Mouse (Mus musculus) kidney, adult 2 months (tissue): ENCODE data around the gene Gnaq. TPM values are rescaled to one million over a fixed set of nuclear protein-coding genes. Genes with fewer than 3 reads are reported as not detected.

Source experiments
- DNase-seq: peaks from one replicate; pipeline ENCODE4 v3.0.0; 2021
- H3K27ac ChIP-seq: fragments of 200-500 bp; 2 replicates; pipeline ENCODE4 v1.5.1; 2012; ENCODE audit warnings: low read depth, low read length, control low read depth, inconsistent platforms; ENCODE audit not compliant: insufficient read depth
- H3K27me3 ChIP-seq: fragments of 200-500 bp; replicated peaks from 2 replicates; pipeline ENCODE4 v1.6.1; 2012; ENCODE audit warnings: mild to moderate bottlenecking, moderate library complexity, low read length, inconsistent platforms; ENCODE audit not compliant: control insufficient read depth, insufficient read depth
- H3K36me3 ChIP-seq: fragments of 200-500 bp; 2 replicates; pipeline ENCODE4 v1.6.1; 2012; ENCODE audit warnings: mild to moderate bottlenecking, moderate library complexity, low read length, inconsistent platforms; ENCODE audit not compliant: control insufficient read depth, insufficient read depth
- H3K4me1 ChIP-seq: fragments of 200-500 bp; 2 replicates; pipeline ENCODE4 v1.6.1; 2011; ENCODE audit warnings: low read length; ENCODE audit not compliant: control insufficient read depth, insufficient read depth
- H3K4me3 ChIP-seq: fragments of 200-500 bp; 2 replicates; pipeline ENCODE4 v1.5.1; 2011; ENCODE audit warnings: mild to moderate bottlenecking, low read depth, low read length, control low read depth; ENCODE audit not compliant: insufficient read depth
- CTCF ChIP-seq: fragments of 200-500 bp; conservative IDR thresholded peaks from 2 replicates; pipeline ENCODE4 v1.5.1; 2011; ENCODE audit warnings: low read depth, mild to moderate bottlenecking, control low read depth, low read length, moderate library complexity, mixed read lengths; ENCODE audit not compliant: insufficient read depth, insufficient read length
- POLR2A ChIP-seq: fragments of 200-500 bp; IDR thresholded peaks from one replicate; pipeline ENCODE4 v1.6.1; 2011; ENCODE audit warnings: low read depth, low read length, control low read depth
- WGBS: fragments of 180-500 bp; shearing (Covaris S2); methylation state at CpG from one replicate; pipeline ENCODE4 v1.1.7; 2018; 5-methylcytosine and 5-hydroxymethylcytosine counted together
- polyA plus RNA-seq: library from polyadenylated mRNA; depleted of rRNA; stranded (reverse); fragments of >200 nt; gene quantifications from 2 replicates; pipeline ENCODE4 v1.2.3, GENCODE M21; 2012

Gene Gnaq
- polyA plus RNA-seq, 1 experiment = 15.6 TPM

DNA sequence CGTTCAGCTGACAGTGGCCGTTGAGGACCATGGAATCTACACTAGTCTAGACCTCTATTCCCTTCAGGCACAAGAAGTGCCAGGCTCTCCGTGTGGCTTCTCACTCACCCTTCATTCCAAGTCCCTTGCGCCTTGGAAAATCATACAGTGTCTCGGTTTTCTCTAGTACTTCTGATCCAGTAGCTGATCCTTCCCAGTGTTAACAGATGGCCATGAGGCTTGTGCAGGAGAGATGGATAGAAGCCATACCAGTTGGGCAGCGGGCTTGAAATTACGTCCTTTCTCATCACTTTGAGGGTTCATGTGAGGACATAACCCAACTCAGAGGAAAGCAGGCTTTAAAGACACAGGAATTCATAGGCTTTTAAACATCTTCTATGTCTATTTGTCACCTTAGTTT lies 155.3 kb downstream of the Gnaq start:
- Histone ChIP-seq H3K36me3 (no peaks in the 10 kb centered on the region), H3K27me3 (no peaks in the 10 kb centered on the region), H3K4me1 (peaks cover 15% of the 10 kb centered on the region), H3K4me3 (no peak overlapping the region), H3K27ac (no peak overlapping the region)
- DNase-seq = no peak
- no peak for TF ChIP-seq POLR2A
- TF ChIP-seq CTCF = no peak
- WGBS = 63% methylated on average over 7 of the region's 7 CpGs

DNA sequence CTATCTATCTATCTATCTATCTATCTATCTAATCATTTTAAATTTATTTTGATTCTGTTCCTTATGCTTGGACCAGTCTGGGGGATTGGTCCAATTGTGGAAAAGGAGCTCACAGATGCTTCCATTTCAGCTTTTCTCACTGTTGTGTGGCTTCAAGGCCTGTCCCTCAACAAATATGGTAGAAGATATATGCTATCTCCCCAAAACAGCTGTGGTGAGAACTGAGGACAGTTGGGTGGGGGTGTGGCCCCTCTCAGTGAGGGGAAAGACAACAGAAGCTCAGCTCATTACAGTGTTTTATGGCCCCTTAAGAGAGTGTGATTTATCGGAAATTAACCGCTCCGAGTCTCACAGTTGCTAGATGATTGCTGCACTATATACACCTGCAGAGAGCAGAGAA lies 158.5 kb downstream of the Gnaq start:
- H3K36me3 ChIP-seq = no peaks in the 10 kb centered on the region
- no peak overlapping the region for H3K27ac ChIP-seq
- WGBS = 92% methylated on average over 3 of the region's 3 CpGs
- no peak for DNase-seq
- TF ChIP-seq CTCF = no peak
- TF ChIP-seq POLR2A = no peak
- H3K4me1 ChIP-seq = peaks cover 7% of the 10 kb centered on the region
- no peaks in the 10 kb centered on the region for H3K27me3 ChIP-seq
- no peak overlapping the region for H3K4me3 ChIP-seq

DNA sequence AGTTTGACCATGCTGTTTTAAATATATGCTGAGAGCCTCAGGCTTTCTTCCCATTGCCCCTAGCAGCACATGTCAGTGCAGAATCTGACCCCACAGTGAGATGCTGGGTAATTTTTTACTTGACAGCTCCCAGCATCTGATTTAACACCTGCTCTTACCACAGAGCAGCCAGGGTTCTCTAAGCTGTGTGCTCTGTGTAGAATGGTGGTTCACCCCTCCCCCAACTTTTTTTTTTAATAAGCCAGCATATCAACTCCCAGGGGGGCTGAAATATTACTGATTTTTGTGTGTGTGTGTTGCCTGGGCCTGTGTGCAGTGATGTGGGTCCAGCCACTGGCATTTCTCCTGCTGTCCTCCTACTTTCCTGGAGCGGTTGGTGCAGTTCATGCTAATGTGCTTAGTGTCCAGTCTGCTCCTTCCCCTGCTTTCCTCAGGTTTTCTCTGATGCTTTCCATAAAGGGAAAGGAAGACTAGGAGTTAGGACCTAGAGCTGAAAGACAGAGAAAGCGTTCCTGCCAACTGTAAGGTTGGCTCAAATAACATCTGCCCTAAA lies 159.5 kb downstream of the Gnaq start:
- Histone ChIP-seq H3K27me3 (no peaks in the 10 kb centered on the region), H3K4me1 (peaks cover 7% of the 10 kb centered on the region), H3K36me3 (no peaks in the 10 kb centered on the region), H3K27ac (no peak overlapping the region), H3K4me3 (no peak overlapping the region)
- WGBS = 36% methylated on average over 2 of the region's 2 CpGs
- TF ChIP-seq POLR2A (no peak), CTCF (no peak)
- DNase-seq = peak; percentile 40

DNA sequence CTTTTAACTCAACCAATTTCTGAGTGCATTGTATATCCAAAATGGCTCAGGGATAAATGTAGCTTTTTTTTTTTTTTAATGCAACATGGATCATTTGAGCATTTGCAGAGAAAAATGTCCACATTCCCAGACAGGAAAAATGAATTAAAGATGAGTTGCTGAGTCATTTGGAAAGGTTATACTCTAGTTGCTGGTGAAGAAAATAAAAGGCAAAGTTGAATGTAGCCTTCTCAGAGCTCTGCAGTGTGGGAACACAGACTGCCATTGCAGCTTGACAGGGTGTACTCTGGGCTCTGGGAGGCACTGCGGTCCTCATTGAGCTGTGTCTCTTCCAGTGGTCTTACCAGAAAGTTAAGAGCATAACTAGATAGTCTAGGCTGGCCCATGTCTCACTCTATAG lies 160.3 kb downstream of the Gnaq start:
- no peak for DNase-seq
- no peak for TF ChIP-seq POLR2A
- no peak for TF ChIP-seq CTCF
- no peaks in the 10 kb centered on the region for H3K27me3 ChIP-seq
- peaks cover 7% of the 10 kb centered on the region for H3K4me1 ChIP-seq
- no peaks in the 10 kb centered on the region for H3K36me3 ChIP-seq
- 92% methylated on average over 1 of the region's 1 CpGs for WGBS
- 0 out of 2 replicates have a peak overlapping the region, but pooled peaks have one; percentile 39 for H3K27ac ChIP-seq
- H3K4me3 ChIP-seq = no peak overlapping the region

DNA sequence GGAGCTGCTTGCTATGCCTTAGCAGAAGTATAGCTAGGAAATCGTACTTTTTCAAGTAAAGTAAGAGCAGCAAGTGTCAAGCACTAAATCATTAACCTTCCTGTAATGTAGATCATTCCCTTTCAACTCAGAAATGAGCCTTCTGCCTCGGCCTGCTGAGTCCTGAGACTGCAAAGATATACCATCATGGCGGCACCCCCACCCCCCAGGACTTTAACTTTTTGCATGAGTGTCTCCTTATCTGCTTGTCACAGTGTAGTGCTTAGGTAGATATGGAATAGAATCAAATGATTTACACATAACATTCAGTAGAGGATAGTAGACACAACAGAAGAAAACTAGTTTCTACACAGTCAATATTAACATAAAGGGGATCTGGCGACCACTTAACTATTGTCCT lies 167.8 kb downstream of the Gnaq start:
- no peak for DNase-seq
- Histone ChIP-seq H3K4me3 (no peak overlapping the region), H3K27ac (no peak overlapping the region), H3K36me3 (no peaks in the 10 kb centered on the region), H3K4me1 (peaks cover 5% of the 10 kb centered on the region), H3K27me3 (no peaks in the 10 kb centered on the region)
- no peak for TF ChIP-seq POLR2A
- no peak for TF ChIP-seq CTCF
- WGBS = 56% methylated on average over 4 of the region's 4 CpGs

DNA sequence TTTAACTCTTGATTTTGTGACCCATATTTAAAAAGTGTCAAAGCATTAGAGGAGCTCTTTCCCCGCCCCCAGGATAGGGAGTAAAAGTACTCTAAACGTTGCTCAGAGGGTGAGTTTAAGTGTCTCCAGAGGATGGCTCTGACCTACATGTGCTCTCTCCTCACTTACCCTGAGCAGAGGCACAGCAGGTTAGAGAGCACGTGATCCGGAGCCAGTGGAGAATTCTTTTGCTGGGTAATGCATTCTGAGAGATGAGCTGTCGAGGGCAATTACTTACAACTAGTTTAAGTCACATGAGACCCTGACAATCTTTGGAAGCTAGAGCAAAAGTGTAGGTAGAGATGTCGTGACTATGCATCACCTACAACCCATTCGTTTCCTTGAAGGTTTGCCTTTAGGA lies 168.7 kb downstream of the Gnaq start:
- DNase-seq = peak; percentile 41
- TF ChIP-seq POLR2A = no peak
- no peak for TF ChIP-seq CTCF
- no peaks in the 10 kb centered on the region for H3K36me3 ChIP-seq
- no peak overlapping the region for H3K4me3 ChIP-seq
- H3K27me3 ChIP-seq = no peaks in the 10 kb centered on the region
- no peak overlapping the region for H3K27ac ChIP-seq
- WGBS = 57% methylated on average over 7 of the region's 7 CpGs
- peaks cover 5% of the 10 kb centered on the region for H3K4me1 ChIP-seq

DNA sequence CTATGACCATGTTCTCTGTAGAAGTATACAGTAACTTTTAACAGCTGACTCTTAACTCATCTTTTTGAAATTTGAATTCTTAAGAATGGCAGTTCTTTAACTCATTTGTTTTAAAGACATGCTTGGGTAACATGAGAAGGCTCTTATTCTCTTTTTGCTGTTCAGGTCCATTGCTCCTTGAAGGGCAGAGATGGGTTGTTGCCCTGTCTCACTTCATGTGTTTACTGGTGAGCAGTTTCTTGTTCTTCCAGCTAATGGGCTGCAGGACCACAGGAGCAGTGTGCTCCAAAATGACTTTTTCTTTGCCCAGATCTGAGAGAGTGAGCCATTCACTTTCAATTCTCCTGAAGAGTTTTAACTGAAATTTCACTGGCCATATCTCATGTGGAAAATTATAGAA lies 176.4 kb downstream of the Gnaq start:
- no peaks in the 10 kb centered on the region for H3K27me3 ChIP-seq
- TF ChIP-seq POLR2A (no peak), CTCF (no peak)
- no peak overlapping the region for H3K4me3 ChIP-seq
- H3K36me3 ChIP-seq = no peaks in the 10 kb centered on the region
- peak; percentile 66 for DNase-seq
- H3K4me1 ChIP-seq = peaks cover 4% of the 10 kb centered on the region
- peak overlapping the region; percentile 35; the same call in 1 of the 2 replicates for H3K27ac ChIP-seq

DNA sequence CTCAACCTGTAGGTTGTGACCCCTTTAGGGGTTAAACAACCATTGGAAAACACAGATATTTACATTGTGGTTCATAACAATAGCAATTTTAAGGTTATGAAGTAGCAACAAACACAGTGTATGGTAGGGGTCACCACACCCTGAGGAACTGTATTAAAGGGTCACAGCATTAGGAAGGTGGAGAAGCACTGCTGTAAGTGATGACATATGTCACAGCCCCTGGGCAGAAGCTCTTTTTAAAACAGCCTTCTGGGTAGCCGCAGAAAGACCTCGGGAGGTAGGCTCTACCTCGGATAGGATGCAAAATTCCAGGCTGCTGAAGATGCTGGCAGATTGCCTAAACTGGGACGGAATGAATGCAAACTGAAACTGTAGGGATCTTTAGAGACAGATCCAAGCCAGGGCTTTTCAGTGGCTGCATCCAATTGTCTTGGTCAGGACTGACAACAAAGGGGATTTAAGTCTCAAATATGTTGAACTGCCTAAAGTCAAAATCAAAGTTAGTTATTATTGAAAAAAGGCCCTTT lies 181.7 kb downstream of the Gnaq start:
- 18% methylated on average over 4 of the region's 4 CpGs for WGBS
- TF ChIP-seq CTCF (no peak), POLR2A (no peak)
- no peak overlapping the region for H3K4me3 ChIP-seq
- peaks cover 6% of the 10 kb centered on the region for H3K4me1 ChIP-seq
- H3K27me3 ChIP-seq = no peaks in the 10 kb centered on the region
- peak; percentile 48 for DNase-seq
- H3K27ac ChIP-seq = no peak overlapping the region
- no peaks in the 10 kb centered on the region for H3K36me3 ChIP-seq
